Mouse (Mus musculus) liver, postnatal 0 days (tissue): ENCODE results near the gene Clasp1.

Experiments
- CTCF ChIP-seq: sonication (generic); IDR thresholded peaks from 2 replicates; pipeline ENCODE4 v1.5.1; 2016; ENCODE audit warnings: antibody characterized with exemption, low read depth
- EP300 ChIP-seq: IDR thresholded peaks from 2 replicates; pipeline ENCODE4 v1.6.1; 2016; ENCODE audit warnings: antibody characterized with exemption, low read depth, mild to moderate bottlenecking

DNA sequence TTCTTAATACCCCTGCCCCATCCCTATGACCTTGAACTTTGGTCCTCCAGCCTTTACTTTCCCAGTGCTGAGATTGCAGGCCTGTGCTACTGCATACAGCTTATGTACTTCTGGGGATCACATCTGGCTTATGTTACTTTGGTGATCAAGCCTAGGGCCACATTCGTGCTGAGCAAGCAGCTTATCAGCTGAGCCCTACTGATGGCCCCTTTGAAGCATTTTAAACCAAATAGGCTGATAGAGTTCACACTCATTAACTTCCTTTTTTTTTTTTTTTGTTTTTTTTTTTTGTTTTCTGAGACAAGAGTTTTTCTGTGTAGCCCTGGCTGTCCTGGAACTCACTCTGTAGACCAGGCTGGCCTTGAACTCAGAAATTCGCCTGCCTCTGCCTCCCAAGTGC lies 164.2 kb downstream of the Clasp1 start:
- TF ChIP-seq CTCF (no peak), EP300 (no peak)
